Mouse (Mus musculus) embryonic fibroblast, embryonic 13.5 days (primary cell): Measurements from ENCODE around the gene Gm13889.

ENCODE experiments used
- CTCF ChIP-seq: IDR thresholded peaks from 2 replicates; pipeline ENCODE4 v1.5.1; 2011; ENCODE audit warnings: mild to moderate bottlenecking, control low read depth, low read length, moderate library complexity, borderline replicate concordance; ENCODE audit not compliant: insufficient read depth
- POLR2A ChIP-seq: IDR thresholded peaks from 2 replicates; pipeline ENCODE4 v1.6.1; 2011; ENCODE audit warnings: low read depth, mild to moderate bottlenecking, control low read depth, low read length, moderate library complexity

GRCm38 (mm10) chr2:93927701-93928437 is 29.1 kb downstream of the Gm13889 start:
- TF ChIP-seq CTCF (no peak), POLR2A (no peak)
